In the genomic region with DNA sequence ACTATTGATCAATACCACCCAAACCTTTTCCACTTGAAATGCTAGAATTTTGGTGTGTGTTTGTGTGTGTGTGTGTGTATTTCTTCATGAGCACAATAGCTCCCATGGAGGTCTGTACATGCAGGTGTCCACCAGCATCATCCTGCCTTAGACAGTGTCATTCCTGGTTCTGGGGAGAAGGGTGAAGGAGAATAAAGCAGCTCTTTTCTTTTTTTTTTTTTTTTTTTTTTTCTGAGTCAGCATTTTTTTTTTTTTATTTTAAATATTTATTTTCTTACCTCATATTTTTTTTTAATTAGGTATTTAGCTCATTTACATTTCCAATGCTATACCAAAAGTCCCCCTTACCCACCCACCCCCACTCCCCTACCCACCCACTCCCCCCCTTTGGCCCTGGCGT, we compare ENCODE assay signal across 30 mouse cellular contexts.
"Had no signal": no experiment of that assay in that cellular context is flagged by ENCODE, and none has a peak within 500 bp of the region (broad histone marks: within the 10 kb centered on the region; RNA-seq: fewer than 3 reads in every experiment).

No protein-coding gene starts in this region.

- DNase-seq: heart, postnatal 10 days; heart, postnatal 14 days; heart, postnatal 36 days; heart, postnatal 4 days; kidney, adult 11 months; kidney, adult 18-20 months; kidney, adult 2 months; kidney, adult 8-10 months; kidney, adult 9 months; kidney, postnatal 10 days; kidney, postnatal 14 days; kidney, postnatal 25 days; kidney, postnatal 36 days; kidney, postnatal 4 days; layer of hippocampus, adult 9-11 months; layer of hippocampus, postnatal 36 days had no signal

- H3K36me3 ChIP-seq: heart, embryonic 12.5 days; heart, embryonic 13.5 days; heart, embryonic 15.5 days; hindbrain, embryonic 10.5 days; hindbrain, embryonic 12.5 days; hindbrain, embryonic 13.5 days; hindbrain, embryonic 15.5 days; intestine, embryonic 15.5 days; kidney, embryonic 15.5 days had no signal

- H3K27me3 ChIP-seq: heart, embryonic 12.5 days; heart, embryonic 13.5 days; heart, embryonic 15.5 days; hindbrain, embryonic 12.5 days; hindbrain, embryonic 13.5 days; hindbrain, embryonic 15.5 days; intestine, embryonic 15.5 days; kidney, embryonic 15.5 days had no signal

- H3K4me1 ChIP-seq: heart, embryonic 12.5 days; heart, embryonic 13.5 days; heart, embryonic 15.5 days; hindbrain, embryonic 10.5 days; hindbrain, embryonic 12.5 days; hindbrain, embryonic 13.5 days; hindbrain, embryonic 15.5 days; intestine, embryonic 15.5 days; kidney, embryonic 15.5 days had no signal

- H3K9me3 ChIP-seq: heart, embryonic 12.5 days; heart, embryonic 13.5 days; heart, embryonic 15.5 days; hindbrain, embryonic 10.5 days; hindbrain, embryonic 12.5 days; hindbrain, embryonic 13.5 days; hindbrain, embryonic 15.5 days; intestine, embryonic 15.5 days; kidney, embryonic 15.5 days had no signal

- H3K27ac ChIP-seq: heart, embryonic 13.5 days; heart, embryonic 15.5 days; hindbrain, embryonic 10.5 days; hindbrain, embryonic 12.5 days; hindbrain, embryonic 13.5 days; hindbrain, embryonic 14.5 days; hindbrain, embryonic 15.5 days; hindbrain, postnatal 0 days; intestine, embryonic 15.5 days; kidney, embryonic 15.5 days; kidney, postnatal 0 days; layer of hippocampus, adult 2 months; left cerebral cortex, adult 2 months had no signal

- H3K9ac ChIP-seq: heart, embryonic 12.5 days; heart, embryonic 13.5 days; heart, embryonic 15.5 days; hindbrain, embryonic 12.5 days; hindbrain, embryonic 13.5 days; hindbrain, embryonic 14.5 days; hindbrain, embryonic 15.5 days; intestine, embryonic 15.5 days; kidney, embryonic 15.5 days had no signal

- H3K4me3 ChIP-seq: heart, embryonic 12.5 days; heart, embryonic 13.5 days; heart, embryonic 15.5 days; hindbrain, embryonic 10.5 days; hindbrain, embryonic 12.5 days; hindbrain, embryonic 13.5 days; hindbrain, embryonic 15.5 days; intestine, embryonic 15.5 days; kidney, embryonic 15.5 days; layer of hippocampus, adult 2 months; left cerebral cortex, adult 2 months had no signal
